Mouse (Mus musculus) cerebellum, adult 2 months (tissue): ENCODE results near the gene Ip6k1.

ENCODE experiments used
- CTCF ChIP-seq: fragments of 200-500 bp; IDR thresholded peaks from 2 replicates; pipeline ENCODE4 v1.5.1; 2011; ENCODE audit warnings: low read depth, mild to moderate bottlenecking, control low read depth, low read length, moderate library complexity, borderline replicate concordance; ENCODE audit not compliant: insufficient read depth
- POLR2A ChIP-seq: fragments of 200-500 bp; IDR thresholded peaks from 2 replicates; pipeline ENCODE4 v1.6.1; 2011; ENCODE audit warnings: low read length, control low read depth, borderline replicate concordance; ENCODE audit not compliant: insufficient read depth

DNA sequence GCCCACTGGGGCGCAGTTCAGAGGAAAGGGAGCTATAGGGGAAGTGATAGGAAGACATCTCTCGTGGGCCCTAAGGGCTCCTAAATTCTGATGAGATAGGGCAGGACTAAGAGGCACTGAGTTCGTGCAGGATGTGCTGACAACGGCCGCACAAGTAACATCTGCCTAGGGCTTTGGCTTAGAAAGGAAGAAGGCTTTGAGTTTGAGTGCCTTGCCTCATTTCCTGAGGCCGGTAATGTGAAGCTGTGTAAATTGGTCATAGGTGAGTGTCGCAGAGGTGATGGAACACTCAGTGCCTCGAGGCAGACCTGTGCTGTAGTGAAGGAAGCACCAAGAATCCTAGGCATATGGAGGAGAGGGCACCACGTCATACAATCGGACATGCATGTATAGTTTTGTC is 35.6 kb upstream of the Ip6k1 start:
- TF ChIP-seq CTCF (no peak), POLR2A (no peak)
